Mouse (Mus musculus) bone marrow, adult 2 months (tissue): ENCODE results near the gene H1fx.

ENCODE experiments used
- CTCF ChIP-seq: fragments of 200-500 bp; IDR thresholded peaks from 2 replicates; pipeline ENCODE4 v1.5.1; 2011; ENCODE audit warnings: low read length, control low read depth; ENCODE audit not compliant: control insufficient read depth, insufficient read depth
- POLR2A ChIP-seq: fragments of 200-500 bp; IDR thresholded peaks from 2 replicates; pipeline ENCODE4 v1.6.1; 2011; ENCODE audit warnings: low read depth, mild to moderate bottlenecking, control low read depth, low read length, borderline replicate concordance; ENCODE audit not compliant: control insufficient read depth

DNA sequence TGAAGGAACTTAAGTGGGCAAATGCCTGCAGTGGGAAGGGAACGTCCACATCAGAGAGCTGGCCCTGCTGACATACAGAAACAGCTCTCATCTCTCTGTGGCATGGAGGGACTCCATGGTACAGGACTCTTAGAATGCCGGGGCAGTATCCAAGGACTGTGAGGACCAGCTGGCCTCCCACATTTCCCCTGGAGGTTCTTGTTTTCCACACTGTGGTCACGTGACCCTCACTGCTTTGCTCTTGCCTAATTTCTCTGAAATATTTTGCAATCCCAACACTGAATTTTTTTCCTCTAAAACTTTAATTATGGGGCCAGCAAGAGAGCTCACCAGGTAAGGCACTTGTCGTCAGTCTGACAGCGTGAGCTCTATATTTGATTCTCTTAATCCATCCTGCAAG, 46.4 kb downstream of the H1fx start:
- TF ChIP-seq CTCF: no peak
- no peak for TF ChIP-seq POLR2A
